Mouse (Mus musculus) ES-E14 (cell line): Measurements from ENCODE around the gene Nf2.

Experiments used
- CHD2 ChIP-seq: IDR thresholded peaks from 2 replicates; pipeline ENCODE4 v1.6.1; 2014; ENCODE audit warnings: mild to moderate bottlenecking, low read depth, low read length, inconsistent platforms
- ZC3H11A ChIP-seq: IDR thresholded peaks from 2 replicates; pipeline ENCODE4 v1.6.1; 2012; ENCODE audit warnings: low read depth, mild to moderate bottlenecking, inconsistent platforms, low read length, borderline replicate concordance

GRCm38 (mm10) chr11:4734179-4734578, 115.2 kb downstream of the Nf2 start:
- TF ChIP-seq ZC3H11A (no peak), CHD2 (no peak)
